Mouse (Mus musculus) testis, adult 2 months (tissue): ENCODE measurements around the gene Fam183b.
"Not testable (repeated sequence)": the region's sequence is repeated elsewhere in the genome, so short reads cannot be mapped to it uniquely, and the experiment has no call there.

ENCODE experiments used
- CTCF ChIP-seq: fragments of 200-500 bp; IDR thresholded peaks from 2 replicates; pipeline ENCODE4 v1.5.1; 2012; ENCODE audit warnings: low read depth, mild to moderate bottlenecking, inconsistent platforms, low read length, moderate library complexity; ENCODE audit not compliant: control insufficient read depth, insufficient read depth, insufficient replicate concordance
- POLR2A ChIP-seq: fragments of 200-500 bp; IDR thresholded peaks from 2 replicates; pipeline ENCODE4 v1.6.1; 2012; ENCODE audit warnings: low read depth, mild to moderate bottlenecking, inconsistent platforms, low read length, moderate library complexity; ENCODE audit not compliant: control insufficient read depth

DNA sequence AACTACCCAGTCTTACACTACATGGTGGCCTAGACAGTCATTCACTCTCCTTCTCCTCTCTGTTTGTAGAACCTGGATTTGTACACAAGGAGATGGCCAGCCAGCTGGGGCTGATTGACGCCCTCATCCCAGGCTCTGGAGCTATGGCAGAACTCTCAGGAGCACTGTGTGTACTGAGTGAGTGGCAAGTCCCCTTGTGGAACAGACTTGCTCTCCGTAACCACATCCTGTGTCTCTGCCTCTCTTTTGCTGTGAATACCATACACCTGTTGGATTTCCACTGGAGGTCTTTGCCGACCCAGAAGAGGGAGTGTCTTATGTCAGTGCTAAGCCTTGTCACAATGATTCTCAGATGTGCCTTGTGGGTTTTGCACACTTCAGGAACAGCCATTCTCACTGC is 30.8 kb upstream of the Fam183b start:
- TF ChIP-seq CTCF, POLR2A: not testable (repeated sequence)
